Mouse (Mus musculus) midbrain, embryonic 15.5 days (tissue): ENCODE measurements at regions not wholly inside any gene's neighbourhood (a gene's known extent, or its start where the extent isn't known, plus 50 kb on each side); places are given as distances from the start of the nearest gene placed in this dataset.

Experiments used
- ATAC-seq: fragments of 200-750 bp; cut with Nextera tagmentation; replicated peaks from 2 replicates; pipeline ENCODE4 v1.8.0; 2017; ENCODE audit warnings: moderate TSS enrichment
- H3K27ac ChIP-seq: fragments of 300-500 bp; sonication (generic); 2 replicates; pipeline ENCODE4 v1.5.1; 2015; ENCODE audit warnings: mild to moderate bottlenecking, inconsistent platforms
- H3K27me3 ChIP-seq: fragments of 300-500 bp; sonication (generic); replicated peaks from 2 replicates; pipeline ENCODE4 v1.6.1; 2015; ENCODE audit warnings: inconsistent platforms
- H3K36me3 ChIP-seq: fragments of 300-500 bp; sonication (generic); replicated peaks from 2 replicates; pipeline ENCODE4 v1.6.1; 2015; ENCODE audit warnings: inconsistent platforms
- H3K4me1 ChIP-seq: fragments of 300-500 bp; sonication (generic); 2 replicates; pipeline ENCODE4 v1.6.1; 2015; ENCODE audit warnings: inconsistent platforms
- H3K4me2 ChIP-seq: fragments of 300-500 bp; sonication (generic); 2 replicates; pipeline ENCODE4 v1.6.1; 2015; ENCODE audit warnings: inconsistent platforms, mild to moderate bottlenecking, moderate library complexity
- H3K4me3 ChIP-seq: fragments of 300-500 bp; sonication (generic); 2 replicates; pipeline ENCODE4 v1.5.1; 2015; ENCODE audit warnings: mild to moderate bottlenecking, inconsistent platforms
- H3K9ac ChIP-seq: fragments of 300-500 bp; sonication (generic); 2 replicates; pipeline ENCODE4 v1.6.1; 2015; ENCODE audit warnings: mild to moderate bottlenecking, inconsistent platforms
- H3K9me3 ChIP-seq: fragments of 300-500 bp; sonication (generic); 2 replicates; pipeline ENCODE4 v1.6.1; 2016; ENCODE audit warnings: inconsistent platforms
- WGBS: fragments of 180-500 bp; shearing (Covaris S2); methylation state at CpG from one replicate; pipeline ENCODE4 v1.1.7; 2015; ENCODE audit warnings: mixed read lengths; 5-methylcytosine and 5-hydroxymethylcytosine counted together

GRCm38 (mm10) chr6:95769808-95770207, 51.2 kb upstream of the Suclg2 start:
- Histone ChIP-seq H3K36me3 (no peaks in the 10 kb centered on the region), H3K4me2 (no peak overlapping the region), H3K4me1 (no peaks in the 10 kb centered on the region), H3K4me3 (no peak overlapping the region), H3K9me3 (no peaks in the 10 kb centered on the region), H3K27me3 (no peaks in the 10 kb centered on the region), H3K27ac (no peak overlapping the region), H3K9ac (no peak overlapping the region)
- ATAC-seq, result no peak
- 93% methylated on average over 3 of the region's 3 CpGs for WGBS

GRCm38 (mm10) chr6:95801651-95802050, 83.1 kb upstream of the Suclg2 start:
- Histone ChIP-seq H3K4me3 (no peak overlapping the region), H3K36me3 (no peaks in the 10 kb centered on the region), H3K27me3 (no peaks in the 10 kb centered on the region), H3K4me1 (no peaks in the 10 kb centered on the region), H3K4me2 (no peak overlapping the region), H3K9ac (no peak overlapping the region), H3K9me3 (no peaks in the 10 kb centered on the region), H3K27ac (no peak overlapping the region)
- 80% methylated on average over 6 of the region's 6 CpGs for WGBS
- no peak for ATAC-seq

- H3K4me2 ChIP-seq, result no peak overlapping the region
- no peak overlapping the region for H3K4me3 ChIP-seq
- no peak overlapping the region for H3K27ac ChIP-seq
- no peaks in the 10 kb centered on the region for H3K4me1 ChIP-seq
- no peak for ATAC-seq
- 91% methylated on average over 3 of the region's 3 CpGs for WGBS
- no peak overlapping the region for H3K9ac ChIP-seq
- H3K9me3 ChIP-seq, result no peaks in the 10 kb centered on the region
- no peaks in the 10 kb centered on the region for H3K36me3 ChIP-seq
- no peaks in the 10 kb centered on the region for H3K27me3 ChIP-seq
These were observed 122.9 kb upstream of the Suclg2 start for GRCm38 (mm10) chr6:95841502-95841901.

GRCm38 (mm10) chr6:95846536-95846935, 127.9 kb upstream of the Suclg2 start:
- no peak overlapping the region for H3K4me3 ChIP-seq
- no peaks in the 10 kb centered on the region for H3K36me3 ChIP-seq
- 77% methylated on average over 1 of the region's 1 CpGs for WGBS
- no peaks in the 10 kb centered on the region for H3K27me3 ChIP-seq
- no peak overlapping the region for H3K4me2 ChIP-seq
- no peak for ATAC-seq
- no peaks in the 10 kb centered on the region for H3K9me3 ChIP-seq
- H3K9ac ChIP-seq, result no peak overlapping the region
- no peak overlapping the region for H3K27ac ChIP-seq
- H3K4me1 ChIP-seq, result no peaks in the 10 kb centered on the region

- no peak overlapping the region for H3K4me2 ChIP-seq
- H3K9ac ChIP-seq, result no peak overlapping the region
- H3K27ac ChIP-seq, result no peak overlapping the region
- WGBS, result 70% methylated on average over 6 of the region's 6 CpGs
- H3K27me3 ChIP-seq, result no peaks in the 10 kb centered on the region
- no peak for ATAC-seq
- H3K9me3 ChIP-seq, result no peaks in the 10 kb centered on the region
- H3K36me3 ChIP-seq, result no peaks in the 10 kb centered on the region
- H3K4me1 ChIP-seq, result no peaks in the 10 kb centered on the region; the same call in 1 of the 2 replicates
- H3K4me3 ChIP-seq, result no peak overlapping the region
These were observed 156.9 kb upstream of the Suclg2 start for GRCm38 (mm10) chr6:95875463-95875862.

- 26% methylated on average over 2 of the region's 2 CpGs for WGBS
- Histone ChIP-seq H3K27me3 (no peaks in the 10 kb centered on the region), H3K9ac (no peak overlapping the region), H3K36me3 (no peaks in the 10 kb centered on the region), H3K9me3 (no peaks in the 10 kb centered on the region), H3K4me3 (no peak overlapping the region), H3K27ac (no peak overlapping the region), H3K4me2 (no peak overlapping the region), H3K4me1 (no peaks in the 10 kb centered on the region; the same call in 1 of the 2 replicates)
- no peak for ATAC-seq
These were observed 157.7 kb upstream of the Suclg2 start for GRCm38 (mm10) chr6:95876320-95876719.

GRCm38 (mm10) chr6:95886645-95887044, 168.0 kb upstream of the Suclg2 start:
- H3K36me3 ChIP-seq, result no peaks in the 10 kb centered on the region
- no peak overlapping the region for H3K4me2 ChIP-seq
- 87% methylated on average over 4 of the region's 4 CpGs for WGBS
- no peaks in the 10 kb centered on the region for H3K4me1 ChIP-seq
- no peak overlapping the region for H3K27ac ChIP-seq
- no peaks in the 10 kb centered on the region for H3K27me3 ChIP-seq
- H3K4me3 ChIP-seq, result no peak overlapping the region
- no peak for ATAC-seq
- H3K9ac ChIP-seq, result no peak overlapping the region
- no peaks in the 10 kb centered on the region for H3K9me3 ChIP-seq

- Histone ChIP-seq H3K27ac (no peak overlapping the region), H3K4me1 (no peaks in the 10 kb centered on the region; the same call in 1 of the 2 replicates), H3K36me3 (no peaks in the 10 kb centered on the region), H3K9me3 (no peaks in the 10 kb centered on the region), H3K4me2 (no peak overlapping the region), H3K27me3 (no peaks in the 10 kb centered on the region), H3K4me3 (no peak overlapping the region), H3K9ac (no peak overlapping the region)
- ATAC-seq, result no peak
- WGBS, result 84% methylated on average over 2 of the region's 2 CpGs
These were observed 184.0 kb upstream of the Suclg2 start for GRCm38 (mm10) chr6:95902551-95902950.

GRCm38 (mm10) chr6:95904085-95904633, 185.6 kb upstream of the Suclg2 start:
- 41% methylated on average over 10 of the region's 10 CpGs for WGBS
- no peak overlapping the region for H3K4me2 ChIP-seq
- H3K4me1 ChIP-seq, result no peaks in the 10 kb centered on the region; the same call in 1 of the 2 replicates
- H3K36me3 ChIP-seq, result no peaks in the 10 kb centered on the region
- ATAC-seq, result no peak
- H3K27ac ChIP-seq, result no peak overlapping the region
- H3K9ac ChIP-seq, result no peak overlapping the region
- no peaks in the 10 kb centered on the region for H3K27me3 ChIP-seq
- no peak overlapping the region for H3K4me3 ChIP-seq
- no peaks in the 10 kb centered on the region for H3K9me3 ChIP-seq

- no peak for ATAC-seq
- Histone ChIP-seq H3K4me3 (no peak overlapping the region), H3K27ac (no peak overlapping the region), H3K36me3 (no peaks in the 10 kb centered on the region), H3K4me2 (no peak overlapping the region), H3K9me3 (no peaks in the 10 kb centered on the region), H3K27me3 (no peaks in the 10 kb centered on the region), H3K4me1 (no peaks in the 10 kb centered on the region; the same call in 1 of the 2 replicates), H3K9ac (no peak overlapping the region)
- 84% methylated on average over 8 of the region's 8 CpGs for WGBS
These were observed 186.5 kb upstream of the Suclg2 start for GRCm38 (mm10) chr6:95905057-95905456.

GRCm38 (mm10) chr6:95921737-95922136, 191.2 kb upstream of the Fam19a1 start:
- Histone ChIP-seq H3K9ac (no peak overlapping the region), H3K27ac (no peak overlapping the region), H3K4me2 (no peak overlapping the region), H3K27me3 (no peaks in the 10 kb centered on the region), H3K4me3 (no peak overlapping the region), H3K4me1 (no peaks in the 10 kb centered on the region), H3K9me3 (no peaks in the 10 kb centered on the region), H3K36me3 (no peaks in the 10 kb centered on the region)
- WGBS, result 78% methylated on average over 3 of the region's 3 CpGs
- no peak for ATAC-seq

- no peak overlapping the region for H3K4me3 ChIP-seq
- H3K4me1 ChIP-seq, result no peaks in the 10 kb centered on the region
- no peaks in the 10 kb centered on the region for H3K9me3 ChIP-seq
- no peak overlapping the region for H3K9ac ChIP-seq
- 84% methylated on average over 1 of the region's 1 CpGs for WGBS
- ATAC-seq, result no peak
- no peaks in the 10 kb centered on the region for H3K27me3 ChIP-seq
- no peak overlapping the region for H3K4me2 ChIP-seq
- no peak overlapping the region for H3K27ac ChIP-seq
- H3K36me3 ChIP-seq, result no peaks in the 10 kb centered on the region
These were observed 178.4 kb upstream of the Fam19a1 start for GRCm38 (mm10) chr6:95934561-95934960.

GRCm38 (mm10) chr6:95936504-95936903, 176.4 kb upstream of the Fam19a1 start:
- 65% methylated on average over 2 of the region's 2 CpGs for WGBS
- Histone ChIP-seq H3K27ac (no peak overlapping the region), H3K27me3 (no peaks in the 10 kb centered on the region), H3K4me1 (no peaks in the 10 kb centered on the region), H3K36me3 (no peaks in the 10 kb centered on the region), H3K4me2 (no peak overlapping the region), H3K9ac (no peak overlapping the region), H3K9me3 (no peaks in the 10 kb centered on the region), H3K4me3 (no peak overlapping the region)
- no peak for ATAC-seq
